Comparison of ENCODE assay signal across 16 mouse cellular contexts in the genomic region with DNA sequence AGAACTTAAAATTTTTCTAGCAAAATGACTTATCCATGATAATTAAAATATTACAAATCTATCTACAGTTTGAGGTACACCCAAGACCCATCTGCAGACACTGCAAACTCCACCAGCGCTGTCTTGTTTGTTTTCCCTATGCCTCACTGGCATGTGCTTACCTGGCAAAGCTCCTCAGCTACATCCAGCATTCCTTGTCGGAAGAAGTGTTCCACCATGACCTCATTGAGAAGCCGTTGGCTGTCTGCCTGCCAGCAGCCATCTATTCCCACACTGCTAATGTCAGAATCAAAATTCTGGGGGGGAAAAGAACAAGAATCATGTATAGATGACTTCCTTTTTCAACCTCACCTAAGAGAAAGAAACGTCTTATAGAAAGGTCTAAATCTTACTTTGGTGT. TPM values are rescaled to one million over a fixed set of nuclear protein-coding genes. Genes with fewer than 3 reads are reported as not detected.
DNase-seq lines count a peak whose midpoint lies in the region.
"Had no signal": no experiment of that assay in that cellular context is flagged by ENCODE, and none has a peak within 500 bp of the region (broad histone marks: within the 10 kb centered on the region; RNA-seq: fewer than 3 reads in every experiment).

No protein-coding gene starts in this region.

- no peak overlapping the region for H3K27ac ChIP-seq in hindbrain, embryonic 10.5 days
- H3K27ac ChIP-seq: forebrain, embryonic 13.5 days; heart, embryonic 13.5 days had no signal

- no peaks in the 10 kb centered on the region for H3K4me1 ChIP-seq in hindbrain, embryonic 10.5 days (replicated peaks)
- H3K4me1 ChIP-seq: forebrain, embryonic 13.5 days had no signal

- WGBS in hindbrain, embryonic 10.5 days = 95% methylated on average over 4 of the region's 4 CpGs

- no peaks in the 10 kb centered on the region for H3K27me3 ChIP-seq in hindbrain, embryonic 10.5 days (ENCODE audit: insufficient read depth, poor library complexity, severe bottlenecking)
- H3K27me3 ChIP-seq: forebrain, embryonic 13.5 days; heart, embryonic 13.5 days had no signal

- peaks cover 41% of the 10 kb centered on the region for H3K36me3 ChIP-seq in hindbrain, embryonic 10.5 days

- no peak overlapping the region for H3K4me3 ChIP-seq in hindbrain, embryonic 10.5 days
- H3K4me3 ChIP-seq: forebrain, embryonic 13.5 days; heart, embryonic 13.5 days had no signal

- intact Hi-C loops in gastrocnemius, postnatal 14 days (cut with DNase I; ENCODE audit: low total_unique reads) = no loop called here
- intact Hi-C loops in gastrocnemius, postnatal 36 days (cut with DNase I) = no loop called here

- no peaks in the 10 kb centered on the region for H3K9me3 ChIP-seq in hindbrain, embryonic 10.5 days
- H3K9me3 ChIP-seq: forebrain, embryonic 13.5 days; heart, embryonic 13.5 days had no signal

- peak; percentile 12 for DNase-seq in gastrocnemius, postnatal 14 days
- DNase-seq in gastrocnemius, postnatal 36 days = no peak
- peak; percentile 17 for DNase-seq in lung, postnatal 25 days (ENCODE audit: low spot score)
- DNase-seq in lung, postnatal 14 days = no peak
- peak; percentile 73 to 83 for DNase-seq in cerebellum, postnatal 25 days
- peak; percentile 19 for DNase-seq in skeletal muscle tissue, adult 2 months (ENCODE audit: low read depth, low spot score)
- no peak for DNase-seq in hindbrain, embryonic 10.5 days (ENCODE audit: low spot score)
- DNase-seq in thymus, postnatal 4 days = no peak
- DNase-seq: layer of hippocampus, postnatal 36 days; right cerebral cortex, postnatal 14 days; thymus, postnatal 36 days had no signal

RNA-seq across cellular contexts. Expression of gene Rmnd5a, which starts 25.8 kb away (rescaled TPM):
- 10 to 100 TPM; 58.8 to 64.5 TPM for total RNA-seq in gastrocnemius, postnatal 14 days (2021)
- total RNA-seq in gastrocnemius, postnatal 36 days (2021) = 100 to 1,000 TPM in 1 of 2 experiments, 10 to 100 TPM in 1; 94.6 to 109 TPM
- polyA plus RNA-seq in hindbrain, embryonic 10.5 days (2016; fragmentation: Nextera tagmentation; extraction: Ambion mirVana) = 7.9 and 10.4 TPM in 2 replicates

RNA-seq across cellular contexts. Expression of gene Cd8a, which starts 41.4 kb away (rescaled TPM):
- under 1 TPM in 1 of 2 experiments, not detected in 1; 0.10 TPM for total RNA-seq in gastrocnemius, postnatal 14 days (2021)
- total RNA-seq in gastrocnemius, postnatal 36 days (2021) = 1 to 10 TPM in 1 of 2 experiments, not detected in 1; 3.6 TPM
- polyA plus RNA-seq in hindbrain, embryonic 10.5 days (2016; fragmentation: Nextera tagmentation; extraction: Ambion mirVana) = not detected in 2 replicates
- total RNA-seq: layer of hippocampus, postnatal 36 days had no signal
- polyA plus RNA-seq: embryonic facial prominence, embryonic 14.5 days; forebrain, embryonic 13.5 days; heart, embryonic 13.5 days; intestine, embryonic 14.5 days; liver, embryonic 11.5 days had no signal

Comparison
In these comparisons a context has a peak if more than half of its experiments do, and no peak if none do; other contexts are left out.
1. DNase-seq: peak in gastrocnemius, postnatal 14 days (single experiment), lung, postnatal 25 days (single experiment), cerebellum, postnatal 25 days (2 of 2) and skeletal muscle tissue, adult 2 months (single experiment); none in gastrocnemius, postnatal 36 days (0 of 2), lung, postnatal 14 days (single experiment), hindbrain, embryonic 10.5 days (single experiment) and thymus, postnatal 4 days (single experiment).